Mouse (Mus musculus): Measurements from ENCODE around the gene Ovch2. TPM values are rescaled to one million over a fixed set of nuclear protein-coding genes. Genes with fewer than 3 reads are reported as not detected.
A peak's percentile ranks its signal among the peaks of the same experiment; 100 is the strongest.
"Not testable (repeated sequence)": the region's sequence is repeated elsewhere in the genome, so short reads cannot be mapped to it uniquely, and the experiment has no call there.

Gene Ovch2
- polyA plus RNA-seq (2016; fragmentation: Nextera tagmentation; extraction: Ambion mirVana) = not detected in 2 replicates

DNA sequence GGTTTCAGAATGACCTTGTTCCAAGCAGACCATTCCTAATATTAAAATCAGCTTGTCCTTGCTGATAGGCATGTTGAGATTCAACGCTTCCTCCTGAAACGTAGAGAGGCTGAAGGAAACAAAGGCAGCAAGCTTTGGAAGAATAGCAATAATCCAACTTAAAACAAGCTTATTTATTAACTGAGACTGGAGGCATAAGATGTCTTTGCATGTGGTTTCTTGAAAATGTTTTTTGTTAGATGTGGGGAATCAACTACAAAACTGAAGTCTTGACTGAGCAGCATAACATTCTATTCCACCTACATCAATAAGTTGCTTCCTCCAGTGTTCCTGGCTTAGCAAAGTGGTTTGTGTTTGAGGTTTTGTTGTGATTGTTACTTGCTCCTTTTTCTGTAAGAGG, at the start of gene Ovch2:
Gene Ovch2, minus strand, starts transcription at position 101 of the 400 bp plus-strand sequence.
- H3K9ac ChIP-seq = no peak within 1 kb of the TSS
- H3K36me3 ChIP-seq = no peaks in the 10 kb centered on the region
- no peak within 1 kb of the TSS for H3K4me2 ChIP-seq (replicated peaks)
- H3K4me3 ChIP-seq = no peak within 1 kb of the TSS
- ATAC-seq (ENCODE audit: insufficient number of reproducible peaks, insufficient read depth, low FRiP score, low TSS enrichment) = no peak
- H3K4me1 ChIP-seq = no peaks in the 10 kb centered on the region
- no peaks in the 10 kb centered on the region for H3K9me3 ChIP-seq
- no peaks in the 10 kb centered on the region for H3K27me3 ChIP-seq
- 78% methylated on average over 2 of the region's 2 CpGs for WGBS
- no peak within 1 kb of the TSS for H3K27ac ChIP-seq

DNA sequence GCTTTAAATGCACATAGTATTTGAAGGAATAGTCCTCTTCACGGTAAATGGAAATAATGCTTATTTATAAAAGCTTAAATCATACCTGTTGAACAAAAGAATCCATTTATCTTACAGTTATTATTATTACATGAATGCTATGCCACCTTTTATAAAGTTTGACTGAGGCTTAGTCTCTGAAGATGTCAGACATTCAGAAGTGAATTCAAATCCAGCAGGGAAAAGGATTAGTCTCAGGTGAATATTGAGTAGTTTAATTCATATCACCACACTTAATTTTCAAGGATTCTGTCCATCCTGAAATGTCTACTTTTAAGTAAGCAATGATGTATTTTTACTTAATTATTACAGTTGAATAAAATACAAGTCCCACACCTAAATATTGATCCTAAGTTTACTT, 46.4 kb upstream of the Ovch2 start, which contains the start of gene Olfr470:
Gene Olfr470, minus strand, starts transcription at position 101 of the 400 bp plus-strand sequence.
- WGBS = 89% methylated on average over 1 of the region's 1 CpGs

DNA sequence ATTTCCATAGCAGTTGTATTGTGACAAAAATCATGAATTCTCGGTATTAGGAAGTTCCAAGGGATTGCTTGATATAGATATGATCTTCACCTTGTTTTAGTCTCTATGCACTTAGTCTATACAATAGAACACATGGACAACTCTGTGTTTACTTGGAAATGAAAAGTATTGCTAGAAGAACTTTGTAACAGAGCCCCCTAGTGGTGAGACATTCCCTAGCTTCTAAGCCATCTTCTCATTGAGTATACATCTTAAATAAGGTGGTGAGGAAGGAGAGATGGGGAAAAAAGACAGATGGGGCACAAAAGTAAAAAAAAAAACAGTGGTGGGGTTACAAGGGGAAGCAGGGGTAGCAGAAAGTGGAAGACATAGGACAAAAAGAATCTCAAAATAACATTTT, 40.7 kb upstream of the Ovch2 start:
- WGBS = 77% methylated on average over 1 of the region's 1 CpGs
- H3K36me3 ChIP-seq = no peaks in the 10 kb centered on the region
- ATAC-seq (ENCODE audit: insufficient number of reproducible peaks, insufficient read depth, low FRiP score, low TSS enrichment) = no peak

More for the DNA sequence above, 46.4 kb upstream of the Ovch2 start, which contains the start of gene Olfr470:
- not testable (repeated sequence) for H3K27me3 ChIP-seq; H3K9ac ChIP-seq; H3K4me3 ChIP-seq; H3K27ac ChIP-seq; ATAC-seq (ENCODE audit: insufficient number of reproducible peaks, insufficient read depth, low FRiP score, low TSS enrichment); H3K4me2 ChIP-seq (replicated peaks); H3K4me1 ChIP-seq; H3K9me3 ChIP-seq; H3K36me3 ChIP-seq

DNA sequence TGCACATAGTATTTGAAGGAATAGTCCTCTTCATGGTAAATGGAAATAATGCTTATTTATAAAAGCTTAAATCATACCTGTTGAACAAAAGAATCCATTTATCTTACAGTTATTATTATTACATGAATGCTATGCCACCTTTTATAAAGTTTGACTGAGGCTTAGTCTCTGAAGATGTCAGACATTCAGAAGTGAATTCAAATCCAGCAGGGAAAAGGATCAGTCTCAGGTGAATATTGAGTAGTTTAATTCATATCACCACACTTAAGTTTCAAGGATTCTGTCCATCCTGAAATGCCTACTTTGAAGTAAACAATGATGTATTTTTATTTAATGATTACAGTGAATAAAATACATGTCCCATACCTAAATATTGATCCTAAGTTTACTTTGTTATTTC, 24.4 kb upstream of the Ovch2 start, which contains the start of gene Olfr469:
Gene Olfr469, minus strand, starts transcription at position 101 of the 400 bp plus-strand sequence.
- not testable (repeated sequence) for ATAC-seq (ENCODE audit: insufficient number of reproducible peaks, insufficient read depth, low FRiP score, low TSS enrichment); H3K9ac ChIP-seq

More for the DNA sequence above, 40.7 kb upstream of the Ovch2 start:
- Histone ChIP-seq H3K9me3 (no peaks in the 10 kb centered on the region), H3K4me2 (replicated peaks) (no peak overlapping the region), H3K4me3 (no peak overlapping the region), H3K27me3 (no peaks in the 10 kb centered on the region), H3K9ac (no peak overlapping the region), H3K27ac (no peak overlapping the region), H3K4me1 (no peaks in the 10 kb centered on the region)

DNA sequence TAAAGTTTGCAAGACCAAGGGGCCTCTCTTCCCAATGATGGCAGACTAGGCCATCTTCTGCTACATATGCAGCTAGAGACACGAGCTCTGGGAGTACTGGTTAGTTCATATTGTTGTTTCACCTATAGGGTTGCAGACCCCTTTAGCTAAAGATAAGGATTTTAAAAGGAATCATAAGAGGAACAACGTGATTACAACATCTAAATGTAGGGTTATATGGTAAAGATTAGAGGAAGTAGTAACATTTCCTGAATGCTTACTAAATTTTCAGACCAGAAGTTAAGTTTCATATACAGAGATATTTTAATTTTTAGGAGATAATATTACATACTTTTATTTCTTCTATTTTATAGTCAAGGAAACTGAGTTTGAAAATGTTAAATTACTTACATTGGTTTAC, 22.9 kb upstream of the Ovch2 start:
- H3K9me3 ChIP-seq; H3K4me1 ChIP-seq; ATAC-seq (ENCODE audit: insufficient number of reproducible peaks, insufficient read depth, low FRiP score, low TSS enrichment); H3K36me3 ChIP-seq; H3K4me2 ChIP-seq (replicated peaks); H3K9ac ChIP-seq; H3K4me3 ChIP-seq; H3K27ac ChIP-seq; H3K27me3 ChIP-seq: not testable (repeated sequence)
- 69% methylated on average over 2 of the region's 2 CpGs for WGBS

More for the DNA sequence above, 24.4 kb upstream of the Ovch2 start, which contains the start of gene Olfr469:
- H3K4me2 ChIP-seq (replicated peaks); H3K36me3 ChIP-seq; H3K9me3 ChIP-seq; H3K27ac ChIP-seq; H3K27me3 ChIP-seq; H3K4me1 ChIP-seq; H3K4me3 ChIP-seq: not testable (repeated sequence)

DNA sequence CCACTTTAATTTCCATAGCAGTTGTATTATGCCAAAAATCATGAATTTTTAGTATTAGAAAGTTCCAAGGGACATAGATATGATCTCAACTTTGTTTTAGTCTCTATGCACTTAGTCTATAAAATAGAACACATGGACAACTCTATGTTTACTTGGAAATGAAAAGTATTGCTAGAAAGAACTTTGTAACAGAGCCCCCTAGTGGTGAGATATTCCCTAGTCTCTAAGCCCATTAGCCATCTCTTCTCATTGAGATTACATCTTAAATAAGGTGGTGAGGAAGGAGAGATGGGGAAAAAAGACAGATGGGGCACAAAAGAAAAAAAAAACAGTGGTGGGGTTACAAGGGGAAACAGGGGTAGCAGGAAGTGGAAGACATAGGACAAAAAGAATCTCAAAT, 18.4 kb upstream of the Ovch2 start:
- ATAC-seq (ENCODE audit: insufficient number of reproducible peaks, insufficient read depth, low FRiP score, low TSS enrichment) = no peak
- H3K36me3 ChIP-seq = no peaks in the 10 kb centered on the region
- H3K4me1 ChIP-seq = no peaks in the 10 kb centered on the region

DNA sequence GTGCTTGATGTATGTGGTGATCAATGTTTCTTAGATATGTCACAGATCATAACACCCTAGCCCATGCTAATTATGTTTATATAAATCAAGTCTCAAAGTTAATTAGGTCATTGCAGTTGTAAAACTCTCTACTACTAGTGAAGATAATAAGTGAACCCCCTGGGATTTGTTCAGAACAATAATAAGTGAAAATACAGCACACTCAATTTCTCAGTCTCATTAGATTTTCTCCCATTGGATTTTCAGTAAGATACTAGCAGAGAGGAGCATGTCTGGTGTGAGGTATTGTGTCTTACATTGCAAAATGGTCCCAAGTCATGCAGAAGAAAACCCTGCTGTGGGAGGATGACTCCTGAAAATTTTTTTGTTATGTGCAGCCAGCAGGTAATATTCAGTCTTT, 11.0 kb upstream of the Ovch2 start, which contains the start of gene Olfr467:
Gene Olfr467, plus strand, starts transcription at position 301 of the 400 bp plus-strand sequence.
- H3K27me3 ChIP-seq = no peaks in the 10 kb centered on the region
- no peak for ATAC-seq (ENCODE audit: insufficient number of reproducible peaks, insufficient read depth, low FRiP score, low TSS enrichment)
- no peak within 1 kb of the TSS for H3K4me3 ChIP-seq
- H3K9me3 ChIP-seq = no peaks in the 10 kb centered on the region
- no peak within 1 kb of the TSS for H3K27ac ChIP-seq
- H3K4me2 ChIP-seq (replicated peaks) = no peak within 1 kb of the TSS
- no peaks in the 10 kb centered on the region for H3K36me3 ChIP-seq
- no peaks in the 10 kb centered on the region for H3K4me1 ChIP-seq
- no peak within 1 kb of the TSS for H3K9ac ChIP-seq

More for the DNA sequence above, 18.4 kb upstream of the Ovch2 start:
- Histone ChIP-seq H3K4me3 (no peak overlapping the region), H3K27me3 (no peaks in the 10 kb centered on the region), H3K9me3 (no peaks in the 10 kb centered on the region), H3K9ac (no peak overlapping the region), H3K27ac (no peak overlapping the region), H3K4me2 (replicated peaks) (no peak overlapping the region)

DNA sequence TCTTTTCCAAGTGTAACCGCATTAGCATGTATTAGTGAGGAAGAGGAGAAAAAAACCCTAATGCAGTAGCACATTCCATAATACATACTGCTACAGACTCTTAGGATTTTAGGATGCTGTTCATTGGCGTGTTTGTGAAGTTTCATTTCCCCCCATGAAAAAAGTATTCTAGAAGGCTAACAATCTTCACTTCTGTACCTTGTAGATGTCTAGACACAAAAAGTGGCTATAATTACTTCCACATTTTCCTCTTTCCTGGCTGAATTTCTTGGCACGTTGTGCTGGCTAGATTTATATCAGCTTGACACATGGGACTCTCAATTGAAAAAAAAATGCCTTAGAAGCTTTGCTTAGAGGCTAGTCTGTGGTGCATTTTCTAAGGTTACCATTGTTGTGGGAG, 1.1 kb upstream of the Ovch2 start:
- Histone ChIP-seq H3K4me3 (no peak overlapping the region), H3K9me3 (no peaks in the 10 kb centered on the region), H3K4me2 (replicated peaks) (no peak overlapping the region), H3K4me1 (no peaks in the 10 kb centered on the region), H3K27me3 (no peaks in the 10 kb centered on the region), H3K9ac (no peak overlapping the region), H3K27ac (0 out of 2 replicates have a peak overlapping the region, but pooled peaks have one; percentile 23), H3K36me3 (no peaks in the 10 kb centered on the region)
- 49% methylated on average over 3 of the region's 3 CpGs for WGBS
- peak; percentile 60; the same call in 1 of the 2 replicates for ATAC-seq (ENCODE audit: insufficient number of reproducible peaks, insufficient read depth, low FRiP score, low TSS enrichment)

DNA sequence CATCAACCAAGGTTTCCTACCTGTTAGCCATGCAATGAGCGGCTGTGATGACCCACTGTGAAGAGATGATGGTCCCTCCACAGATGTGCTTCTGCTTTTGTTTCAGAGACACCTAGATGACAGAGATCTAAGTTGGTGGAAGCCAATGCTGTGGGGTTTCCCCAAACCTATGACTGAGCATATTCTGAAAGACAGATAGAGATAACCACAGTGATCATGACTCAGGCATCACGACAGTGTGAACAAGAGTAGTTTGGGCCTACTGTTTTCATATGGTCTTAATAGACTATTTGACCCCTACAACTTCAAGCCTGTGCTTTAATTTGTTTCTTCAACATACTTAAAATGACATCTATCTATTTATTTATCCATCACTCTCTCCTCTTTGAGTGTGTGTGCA, 4.5 kb downstream of the Ovch2 start:
- H3K27me3 ChIP-seq = no peaks in the 10 kb centered on the region
- H3K4me3 ChIP-seq = no peak overlapping the region
- no peaks in the 10 kb centered on the region for H3K4me1 ChIP-seq
- 83% methylated on average over 2 of the region's 2 CpGs for WGBS
- no peak overlapping the region for H3K27ac ChIP-seq
- ATAC-seq (ENCODE audit: insufficient number of reproducible peaks, insufficient read depth, low FRiP score, low TSS enrichment) = no peak
- H3K4me2 ChIP-seq (replicated peaks) = no peak overlapping the region
- H3K9ac ChIP-seq = no peak overlapping the region
- H3K9me3 ChIP-seq = no peaks in the 10 kb centered on the region
- H3K36me3 ChIP-seq = no peaks in the 10 kb centered on the region

DNA sequence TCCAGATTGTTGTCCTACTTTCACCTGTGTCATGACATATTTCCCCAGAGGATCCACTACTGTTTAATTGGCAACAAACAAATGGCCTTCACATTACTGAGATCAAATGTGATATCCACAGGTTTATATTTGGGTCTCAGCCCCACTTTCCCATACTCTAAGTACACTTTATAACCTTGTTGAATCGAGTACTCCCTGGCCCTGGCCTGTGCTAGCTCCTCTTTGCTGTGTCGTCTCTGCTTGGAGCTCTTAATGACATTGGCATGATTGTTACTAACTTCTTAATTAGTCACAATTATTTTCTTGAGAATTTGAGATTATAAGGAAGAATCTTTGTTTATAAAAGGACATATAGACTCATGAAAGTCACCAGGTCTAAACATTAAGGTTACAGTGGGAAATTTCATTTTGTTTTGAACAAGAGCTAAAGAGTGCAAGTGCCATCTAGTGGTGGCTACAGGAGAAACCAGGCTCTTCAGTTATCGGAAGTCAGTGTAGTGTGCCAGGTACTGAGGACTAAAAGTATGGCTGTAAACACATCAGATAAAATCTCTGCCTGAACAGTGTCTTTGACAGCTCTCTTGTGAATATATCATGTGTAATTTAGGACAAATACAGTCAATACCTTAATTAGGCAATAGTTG, 12.9 kb downstream of the Ovch2 start:
- H3K4me2 ChIP-seq (replicated peaks) = no peak overlapping the region
- no peak for ATAC-seq (ENCODE audit: insufficient number of reproducible peaks, insufficient read depth, low FRiP score, low TSS enrichment)
- WGBS = 60% methylated on average over 3 of the region's 3 CpGs
- no peak overlapping the region for H3K4me3 ChIP-seq
- no peaks in the 10 kb centered on the region for H3K27me3 ChIP-seq
- H3K36me3 ChIP-seq = no peaks in the 10 kb centered on the region
- no peak overlapping the region for H3K9ac ChIP-seq
- H3K27ac ChIP-seq = no peak overlapping the region
- no peaks in the 10 kb centered on the region for H3K9me3 ChIP-seq
- no peaks in the 10 kb centered on the region for H3K4me1 ChIP-seq

DNA sequence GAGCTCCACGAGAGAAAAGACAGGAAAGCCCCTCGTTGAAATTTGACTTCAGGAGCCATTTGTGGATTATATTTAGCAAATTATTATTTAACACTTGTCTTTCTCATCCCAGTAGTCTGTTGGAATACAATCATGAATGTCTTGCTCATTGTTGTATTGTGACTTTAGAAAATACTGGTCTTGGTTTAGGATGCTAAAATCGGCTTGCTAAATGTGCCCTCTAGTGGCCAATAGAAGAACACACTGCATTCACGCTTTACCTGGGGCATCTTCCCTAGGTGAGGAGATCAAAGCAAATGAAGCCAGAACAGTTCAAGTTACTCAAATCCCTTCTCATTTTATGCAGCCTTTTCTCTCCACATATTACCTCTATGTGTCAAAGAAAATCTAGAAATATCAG, 21.4 kb downstream of the Ovch2 start:
- Histone ChIP-seq H3K27ac (no peak overlapping the region), H3K36me3 (no peaks in the 10 kb centered on the region), H3K9me3 (no peaks in the 10 kb centered on the region), H3K4me2 (replicated peaks) (no peak overlapping the region), H3K27me3 (no peaks in the 10 kb centered on the region), H3K4me1 (no peaks in the 10 kb centered on the region), H3K4me3 (no peak overlapping the region), H3K9ac (no peak overlapping the region)
- 42% methylated on average over 4 of the region's 4 CpGs for WGBS
- no peak for ATAC-seq (ENCODE audit: insufficient number of reproducible peaks, insufficient read depth, low FRiP score, low TSS enrichment)

DNA sequence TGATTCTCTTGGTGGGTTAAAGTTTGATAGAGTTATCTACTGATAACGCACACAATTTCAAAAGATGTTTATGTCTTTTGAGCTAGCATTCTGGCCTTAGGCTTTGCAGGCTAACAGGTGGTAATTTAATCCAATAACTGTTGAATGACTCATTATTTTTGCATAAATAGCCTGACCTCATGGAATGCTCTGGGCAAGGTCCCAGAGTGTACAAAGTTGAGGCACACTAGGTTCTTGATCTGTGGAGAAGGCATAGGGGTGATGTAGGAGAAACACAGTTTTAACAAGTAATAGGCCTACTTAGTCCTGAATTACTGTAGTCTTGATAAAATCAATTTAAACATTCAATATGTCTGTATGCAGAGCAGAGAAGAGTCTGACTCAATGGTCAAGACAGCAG, 22.8 kb downstream of the Ovch2 start:
- Histone ChIP-seq H3K9me3 (no peaks in the 10 kb centered on the region), H3K27ac (no peak overlapping the region), H3K36me3 (no peaks in the 10 kb centered on the region), H3K4me2 (replicated peaks) (no peak overlapping the region), H3K9ac (no peak overlapping the region), H3K4me1 (no peaks in the 10 kb centered on the region), H3K4me3 (no peak overlapping the region), H3K27me3 (no peaks in the 10 kb centered on the region)
- no peak for ATAC-seq (ENCODE audit: insufficient number of reproducible peaks, insufficient read depth, low FRiP score, low TSS enrichment)
- 74% methylated on average over 1 of the region's 1 CpGs for WGBS
